Mouse (Mus musculus): Measurements from ENCODE around the gene Fbxo28. TPM values are rescaled to one million over a fixed set of nuclear protein-coding genes. Genes with fewer than 3 reads are reported as not detected.

Gene Fbxo28
- total RNA-seq, 1 experiment from 2014 or later, result 20.8 TPM

Other genes with a start within 250 kb of the Fbxo28 start
- 80.3 and 86.6 TPM in 2 replicates for gene Srp9, start 216.9 kb downstream of the Fbxo28 start, total RNA-seq (2017)
- not detected in 2 replicates for gene Vmn1r1, start 177.1 kb downstream of the Fbxo28 start, total RNA-seq (2017)
- 54.7 and 55.2 TPM in 2 replicates for gene Degs1, start 58.8 kb downstream of the Fbxo28 start, total RNA-seq (2017)
- 15.2 and 16.1 TPM in 2 replicates for gene Trp53bp2, start 67.5 kb upstream of the Fbxo28 start, total RNA-seq (2017)
- gene Capn2, start 176.0 kb upstream of the Fbxo28 start, total RNA-seq (2017), result 25.4 and 40.7 TPM in 2 replicates
- not detected in 2 replicates for gene Capn8, start 223.4 kb upstream of the Fbxo28 start, total RNA-seq (2017)